Mouse (Mus musculus) erythroblast, embryonic 14.5 days (primary cell): ENCODE results near the gene Epp13. TPM values are rescaled to one million over a fixed set of nuclear protein-coding genes. Genes with fewer than 3 reads are reported as not detected.
A peak's percentile ranks its signal among the peaks of the same experiment; 100 is the strongest.
"Not testable (repeated sequence)": the region's sequence is repeated elsewhere in the genome, so short reads cannot be mapped to it uniquely, and the experiment has no call there.

Source experiments
- H3K27me3 ChIP-seq: 2 replicates; pipeline ENCODE4 v1.6.1; 2012; ENCODE audit warnings: inconsistent platforms; ENCODE audit not compliant: control insufficient read depth
- H3K36me3 ChIP-seq: 2 replicates; pipeline ENCODE4 v1.6.1; 2012; ENCODE audit warnings: mild to moderate bottlenecking, inconsistent platforms; ENCODE audit not compliant: control insufficient read depth
- H3K4me1 ChIP-seq: 2 replicates; pipeline ENCODE4 v1.6.1; 2012; ENCODE audit warnings: inconsistent platforms; ENCODE audit not compliant: control insufficient read depth
- H3K4me3 ChIP-seq: replicated peaks from 2 replicates; pipeline ENCODE3; 2012; ENCODE audit warnings: moderate library complexity, mild to moderate bottlenecking, inconsistent platforms
- H3K9me3 ChIP-seq: 2 replicates; pipeline ENCODE4 v1.6.1; 2012; ENCODE audit warnings: low read length, inconsistent platforms, mixed read lengths; ENCODE audit not compliant: control insufficient read depth
- GATA1 ChIP-seq: IDR thresholded peaks from 2 replicates; pipeline ENCODE4 v1.6.1; 2012; ENCODE audit warnings: low read length, inconsistent platforms, mixed read lengths
- TAL1 ChIP-seq: IDR thresholded peaks from 3 replicates; pipeline ENCODE4 v1.6.1; 2012; ENCODE audit warnings: low read length, inconsistent platforms, mixed read lengths
- polyA plus RNA-seq: library from polyadenylated mRNA; stranded (reverse); fragments of >175 nt; gene quantifications from 2 replicates; pipeline ENCODE4 v1.2.3, GENCODE M21; 2012

Gene Epp13
- polyA plus RNA-seq, 1 experiment: not detected

- no peaks in the 10 kb centered on the region for H3K36me3 ChIP-seq
- H3K4me1 ChIP-seq: no peaks in the 10 kb centered on the region
- H3K4me3 ChIP-seq: no peak overlapping the region
- H3K9me3 ChIP-seq: no peaks in the 10 kb centered on the region
- TF ChIP-seq TAL1: no peak
- TF ChIP-seq GATA1: no peak
- H3K27me3 ChIP-seq: no peaks in the 10 kb centered on the region
Measured at GRCm38 (mm10) chr7:6254451-6254850, 1.9 kb downstream of the Epp13 start.

GRCm38 (mm10) chr7:6257386-6257785 lies 4.9 kb downstream of the Epp13 start:
- TF ChIP-seq GATA1: no peak
- no peak for TF ChIP-seq TAL1
- no peaks in the 10 kb centered on the region for H3K27me3 ChIP-seq
- no peaks in the 10 kb centered on the region for H3K36me3 ChIP-seq
- no peaks in the 10 kb centered on the region for H3K9me3 ChIP-seq
- no peaks in the 10 kb centered on the region for H3K4me1 ChIP-seq
- H3K4me3 ChIP-seq: no peak overlapping the region

- Histone ChIP-seq H3K4me3 (no peak overlapping the region), H3K9me3 (no peaks in the 10 kb centered on the region), H3K4me1 (no peaks in the 10 kb centered on the region), H3K27me3 (no peaks in the 10 kb centered on the region), H3K36me3 (no peaks in the 10 kb centered on the region)
- TF ChIP-seq GATA1: no peak
- no peak for TF ChIP-seq TAL1
Measured at GRCm38 (mm10) chr7:6258232-6259220, 6.0 kb downstream of the Epp13 start.

GRCm38 (mm10) chr7:6260004-6260403 lies 7.5 kb downstream of the Epp13 start:
- H3K9me3 ChIP-seq, H3K36me3 ChIP-seq, H3K27me3 ChIP-seq, H3K4me3 ChIP-seq, H3K4me1 ChIP-seq: not testable (repeated sequence)

GRCm38 (mm10) chr7:6262120-6262519 lies 9.6 kb downstream of the Epp13 start:
- Histone ChIP-seq H3K4me3 (no peak overlapping the region), H3K9me3 (no peaks in the 10 kb centered on the region), H3K27me3 (no peaks in the 10 kb centered on the region), H3K36me3 (no peaks in the 10 kb centered on the region), H3K4me1 (no peaks in the 10 kb centered on the region)
- TF ChIP-seq GATA1 (no peak), TAL1 (no peak)

GRCm38 (mm10) chr7:6262984-6263383 lies 10.5 kb downstream of the Epp13 start:
- H3K4me3 ChIP-seq: no peak overlapping the region
- TF ChIP-seq GATA1: no peak
- TF ChIP-seq TAL1: no peak
- H3K27me3 ChIP-seq: no peaks in the 10 kb centered on the region
- no peaks in the 10 kb centered on the region for H3K4me1 ChIP-seq
- no peaks in the 10 kb centered on the region for H3K36me3 ChIP-seq
- H3K9me3 ChIP-seq: no peaks in the 10 kb centered on the region

GRCm38 (mm10) chr7:6265695-6266094 lies 13.2 kb downstream of the Epp13 start:
- no peaks in the 10 kb centered on the region for H3K27me3 ChIP-seq
- no peaks in the 10 kb centered on the region for H3K4me1 ChIP-seq
- no peaks in the 10 kb centered on the region for H3K9me3 ChIP-seq
- no peaks in the 10 kb centered on the region for H3K36me3 ChIP-seq
- TF ChIP-seq GATA1 (no peak), TAL1 (no peak)
- no peak overlapping the region for H3K4me3 ChIP-seq

GRCm38 (mm10) chr7:6277906-6278305 lies 25.4 kb downstream of the Epp13 start:
- Histone ChIP-seq H3K4me3 (no peak overlapping the region), H3K4me1 (peaks cover 24% of the 10 kb centered on the region), H3K36me3 (no peaks in the 10 kb centered on the region), H3K27me3 (no peaks in the 10 kb centered on the region), H3K9me3 (no peaks in the 10 kb centered on the region)
- TF ChIP-seq GATA1: no peak
- TF ChIP-seq TAL1: no peak

GRCm38 (mm10) chr7:6282749-6283148 lies 30.2 kb downstream of the Epp13 start:
- H3K4me3 ChIP-seq: peak overlapping the region; percentile 69
- no peaks in the 10 kb centered on the region for H3K9me3 ChIP-seq
- H3K4me1 ChIP-seq: peaks cover 59% of the 10 kb centered on the region
- H3K36me3 ChIP-seq: no peaks in the 10 kb centered on the region
- TF ChIP-seq TAL1 (no peak), GATA1 (no peak)
- H3K27me3 ChIP-seq: no peaks in the 10 kb centered on the region
